Mouse (Mus musculus) heart, postnatal 0 days (tissue): Measurements from ENCODE around the gene Fryl.

Experiments
- CTCF ChIP-seq: IDR thresholded peaks from 2 replicates; pipeline ENCODE4 v1.5.1; 2016; ENCODE audit warnings: antibody characterized with exemption, control low read depth, low read depth
- EP300 ChIP-seq: IDR thresholded peaks from 2 replicates; pipeline ENCODE4 v1.6.1; 2016; ENCODE audit warnings: antibody characterized with exemption, low read depth

DNA sequence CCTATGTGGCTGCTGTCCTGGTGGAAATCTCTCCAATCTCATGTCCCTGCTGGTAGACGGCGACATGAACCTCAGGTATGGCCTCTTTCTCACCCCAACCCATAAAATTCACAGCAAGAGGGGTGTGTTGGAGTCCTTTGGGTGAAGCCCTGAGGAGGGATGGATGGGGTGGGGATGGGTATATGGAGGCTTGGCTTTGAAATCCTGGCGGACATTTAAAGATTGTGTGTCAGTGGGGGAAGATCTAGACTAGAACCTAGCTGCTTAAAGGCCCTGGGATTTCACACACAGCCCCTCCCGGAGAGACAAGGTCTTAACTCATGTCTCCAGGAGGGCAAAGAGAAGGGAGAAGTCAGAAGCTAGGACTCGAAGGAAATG, 248.8 kb downstream of the Fryl start:
- no peak for TF ChIP-seq EP300
- no peak for TF ChIP-seq CTCF
